14 mouse cellular contexts compared by ENCODE assay signal in genomic region chr9:116472855-116473254, GRCm38 (mm10).
DNase-seq lines count a peak whose midpoint lies in the region; ATAC-seq and TF ChIP-seq lines count a peak whose summit lies in the region.
"Had no signal": no experiment of that assay in that cellular context is flagged by ENCODE, and none has a peak within 500 bp of the region (broad histone marks: within the 10 kb centered on the region; RNA-seq: fewer than 3 reads in every experiment).

No protein-coding gene starts in this region.

- no peak overlapping the region for H3K9ac ChIP-seq in liver, adult 2 months (ENCODE audit: low read depth, low read length)
- H3K9ac ChIP-seq in liver, embryonic 12.5 days, result no peak overlapping the region
- H3K9ac ChIP-seq in CH12.LX (ENCODE audit: insufficient read depth, low read depth), result no peak overlapping the region
- H3K9ac ChIP-seq: midbrain, embryonic 15.5 days had no signal

- dilution Hi-C loops in CH12.LX (cut with MboI; ENCODE audit: extremely low pct_ligation_motif_present, extremely low pct_unique_long_range_greater_than_20kb, low sequenced_read_pairs), result no loop called here

- H3K4me2 ChIP-seq in liver, embryonic 12.5 days, result no peak overlapping the region
- no peak overlapping the region for H3K4me2 ChIP-seq in CH12.LX (ENCODE audit: insufficient read depth, low read depth, poor library complexity, severe bottlenecking)
- H3K4me2 ChIP-seq: midbrain, embryonic 15.5 days had no signal

- TF ChIP-seq CTCF in liver, adult 2 months (IDR thresholded peaks at IDR 0.05; ENCODE audit: low read depth, low read length), result peak; percentile 24; the same call in 1 of the 2 replicates
- TF ChIP-seq CTCF in CH12.LX (conservative IDR thresholded peaks at IDR 0.05 in 1 of 2, IDR thresholded peaks at IDR 0.05 in 1 of 2; ENCODE audit: low read depth in 2 of 2, low read length in 2 of 2), result peak in 1 of 2 experiments; percentile 38; a peak in 2 of 4 replicates
- 0 out of 2 replicates have a peak, but pooled peaks have one; percentile 2 for TF ChIP-seq CTCF in cortical plate, adult 2 months (IDR thresholded peaks at IDR 0.05; ENCODE audit: extremely low read depth, insufficient read depth, low read length)

- no peaks in the 10 kb centered on the region for H3K36me3 ChIP-seq in liver, adult 2 months (ENCODE audit: control insufficient read depth, insufficient read depth, low read length)
- no peaks in the 10 kb centered on the region for H3K36me3 ChIP-seq in liver, embryonic 12.5 days
- H3K36me3 ChIP-seq in CH12.LX (replicated peaks in 1 of 2; ENCODE audit: control insufficient read depth in 1 of 2, insufficient read depth in 1 of 2, low read length in 1 of 2), result no peaks in the 10 kb centered on the region
- H3K36me3 ChIP-seq: midbrain, embryonic 15.5 days had no signal

- H3K9me3 ChIP-seq in liver, embryonic 12.5 days (replicated peaks), result 0 out of 2 replicates have a peak, but pooled peaks cover 3% of the 10 kb centered on the region
- H3K9me3 ChIP-seq in CH12.LX (replicated peaks; ENCODE audit: low read length), result peaks cover 4% of the 10 kb centered on the region
- H3K9me3 ChIP-seq: midbrain, embryonic 15.5 days had no signal

- no peak for TF ChIP-seq POLR2A in liver, adult 2 months (IDR thresholded peaks at IDR 0.05; ENCODE audit: extremely low read depth, insufficient read depth, low read length)
- TF ChIP-seq POLR2A in CH12.LX (IDR thresholded peaks at IDR 0.05; ENCODE audit: low read depth, low read length), result no peak
- TF ChIP-seq POLR2A in cortical plate, adult 2 months (IDR thresholded peaks at IDR 0.05; ENCODE audit: extremely low read depth, insufficient read depth, low read length), result no peak

- no peak overlapping the region for H3K4me3 ChIP-seq in liver, adult 2 months (ENCODE audit: insufficient read depth, low read depth, low read length)
- no peak overlapping the region for H3K4me3 ChIP-seq in liver, embryonic 12.5 days
- no peak overlapping the region for H3K4me3 ChIP-seq in CH12.LX (replicated peaks in 1 of 3; ENCODE audit: low read depth in 2 of 3, low read length in 2 of 3, poor library complexity in 1 of 3)
- no peak overlapping the region for H3K4me3 ChIP-seq in cortical plate, adult 2 months (ENCODE audit: insufficient read depth, low read length)
- H3K4me3 ChIP-seq: midbrain, embryonic 15.5 days had no signal

- in situ Hi-C loops in CH12.LX (cut with MboI; ENCODE audit: low pct_ligation_motif_present, low pct_unique_long_range_greater_than_20kb, low sequenced_read_pairs), result no loop called here

- H3K27ac ChIP-seq in liver, adult 2 months (replicated peaks; ENCODE audit: insufficient read depth, low read depth, low read length), result no peak overlapping the region
- H3K27ac ChIP-seq in liver, embryonic 12.5 days, result no peak overlapping the region
- H3K27ac ChIP-seq in CH12.LX (ENCODE audit: insufficient read depth, low read depth), result no peak overlapping the region
- H3K27ac ChIP-seq in cortical plate, adult 2 months (ENCODE audit: insufficient read depth, low read length), result no peak overlapping the region
- H3K27ac ChIP-seq: midbrain, embryonic 15.5 days had no signal

- no peaks in the 10 kb centered on the region for H3K79me2 ChIP-seq in liver, adult 2 months (ENCODE audit: control insufficient read depth, insufficient read depth, low read length)
- no peaks in the 10 kb centered on the region for H3K79me2 ChIP-seq in CH12.LX (replicated peaks; ENCODE audit: control insufficient read depth, extremely low read depth, insufficient read depth, poor library complexity, severe bottlenecking)

- no peaks in the 10 kb centered on the region for H3K27me3 ChIP-seq in liver, adult 2 months (ENCODE audit: control insufficient read depth, insufficient read depth, low read length)
- no peaks in the 10 kb centered on the region for H3K27me3 ChIP-seq in liver, embryonic 12.5 days (replicated peaks)
- no peaks in the 10 kb centered on the region for H3K27me3 ChIP-seq in CH12.LX (replicated peaks)
- H3K27me3 ChIP-seq: midbrain, embryonic 15.5 days had no signal

- no peak for TF ChIP-seq EP300 in CH12.LX (IDR thresholded peaks at IDR 0.05; ENCODE audit: low read length)

- no peaks in the 10 kb centered on the region for H3K4me1 ChIP-seq in liver, adult 2 months (ENCODE audit: control insufficient read depth, insufficient read depth, low read length)
- no peaks in the 10 kb centered on the region for H3K4me1 ChIP-seq in liver, embryonic 12.5 days
- H3K4me1 ChIP-seq in CH12.LX (ENCODE audit: control insufficient read depth in 1 of 2, insufficient read depth in 2 of 2), result peaks cover 9 to 14% of the 10 kb centered on the region in 2 experiments
- H3K4me1 ChIP-seq in cortical plate, adult 2 months (ENCODE audit: control insufficient read depth, insufficient read depth, low read length), result peaks cover 3% of the 10 kb centered on the region

- ATAC-seq in CD4-positive, CD25-positive, alpha-beta regulatory T cell, adult 4 months, result no peak
- no peak for ATAC-seq in liver, embryonic 12.5 days
- ATAC-seq in monocyte, adult 5-6 weeks (replicated peaks; ENCODE audit: insufficient number of reproducible peaks, low FRiP score, low TSS enrichment, poor library complexity, severe bottlenecking), result no peak
- ATAC-seq: forebrain, embryonic 16.5 days; midbrain, embryonic 15.5 days had no signal

- peak; percentile 6 for TF ChIP-seq RAD21 in CH12.LX (IDR thresholded peaks at IDR 0.05; ENCODE audit: low read depth, low read length)

- 76% methylated on average over 4 of the region's 4 CpGs for WGBS in liver, adult 2 months
- WGBS in liver, embryonic 12.5 days (ENCODE audit: insufficient replicate concordance), result 48% methylated on average over 4 of the region's 4 CpGs

- peak; percentile 13 for DNase-seq in CD4-positive, CD25-positive, alpha-beta regulatory T cell, adult 2 months (ENCODE audit: low read depth, low spot score)
- DNase-seq in liver, adult 2 months (ENCODE audit: extremely low read depth, low read depth, low spot score), result no peak
- no peak for DNase-seq in CH12.LX (ENCODE audit: extremely low read depth)
- DNase-seq in left cerebral cortex, adult 9 months (ENCODE audit: low spot score in 2 of 2), result no peak
- DNase-seq: adrenal gland, adult 8-10 months; heart, postnatal 10 days; kidney, postnatal 25 days; right cerebral cortex, adult 18-20 months had no signal

TF ChIP-seq in CH12.LX, 34 proteins besides CTCF, POLR2A, EP300 and RAD21:
- TF ChIP-seq E2F4 (IDR thresholded peaks at IDR 0.05; ENCODE audit: insufficient replicate concordance, low read depth, low read length), result no peak
